Mouse (Mus musculus) midbrain, embryonic 12.5 days (tissue): ENCODE measurements around the gene Smyd5. TPM values are rescaled to one million over a fixed set of nuclear protein-coding genes. Genes with fewer than 3 reads are reported as not detected.

Source experiments
- ATAC-seq: fragments of 200-750 bp; cut with Nextera tagmentation; 2 replicates; pipeline ENCODE4 v1.8.0; 2017; ENCODE audit warnings: low read depth, moderate TSS enrichment, moderate library complexity; ENCODE audit not compliant: low FRiP score
- H3K27ac ChIP-seq: fragments of 300-500 bp; sonication (generic); replicated peaks from 2 replicates; pipeline ENCODE4 v1.5.1; 2016; ENCODE audit warnings: mild to moderate bottlenecking
- H3K27me3 ChIP-seq: fragments of 300-500 bp; sonication (generic); 2 replicates; pipeline ENCODE4 v1.6.1; 2016; ENCODE audit warnings: mild to moderate bottlenecking
- H3K36me3 ChIP-seq: fragments of 300-500 bp; sonication (generic); 2 replicates; pipeline ENCODE4 v1.6.1; 2016
- H3K4me1 ChIP-seq: fragments of 300-500 bp; sonication (generic); 2 replicates; pipeline ENCODE4 v1.6.1; 2016
- H3K4me2 ChIP-seq: fragments of 300-500 bp; sonication (generic); replicated peaks from 2 replicates; pipeline ENCODE4 v1.6.1; 2016; ENCODE audit warnings: mild to moderate bottlenecking, moderate library complexity
- H3K4me3 ChIP-seq: fragments of 300-500 bp; sonication (generic); 2 replicates; pipeline ENCODE4 v1.5.1; 2016; ENCODE audit warnings: mild to moderate bottlenecking
- H3K9ac ChIP-seq: fragments of 300-500 bp; sonication (generic); replicated peaks from 2 replicates; pipeline ENCODE4 v1.6.1; 2016; ENCODE audit warnings: mild to moderate bottlenecking, moderate library complexity
- H3K9me3 ChIP-seq: fragments of 300-500 bp; sonication (generic); 2 replicates; pipeline ENCODE4 v1.6.1; 2016; ENCODE audit warnings: mild to moderate bottlenecking
- WGBS: fragments of 180-500 bp; shearing (Covaris S2); methylation state at CpG from one replicate; pipeline ENCODE4 v1.1.7; 2016; 5-methylcytosine and 5-hydroxymethylcytosine counted together
- polyA plus RNA-seq: library from polyadenylated mRNA; unstranded; fragments of >200 nt; fragmentation: Nextera tagmentation; extraction: Ambion mirVana; gene quantifications from 2 replicates; pipeline ENCODE4 v1.2.1, GENCODE M21; 2016

Smyd5 gene
- polyA plus RNA-seq, 1 experiment from 2014 or later = 54.8 TPM

DNA sequence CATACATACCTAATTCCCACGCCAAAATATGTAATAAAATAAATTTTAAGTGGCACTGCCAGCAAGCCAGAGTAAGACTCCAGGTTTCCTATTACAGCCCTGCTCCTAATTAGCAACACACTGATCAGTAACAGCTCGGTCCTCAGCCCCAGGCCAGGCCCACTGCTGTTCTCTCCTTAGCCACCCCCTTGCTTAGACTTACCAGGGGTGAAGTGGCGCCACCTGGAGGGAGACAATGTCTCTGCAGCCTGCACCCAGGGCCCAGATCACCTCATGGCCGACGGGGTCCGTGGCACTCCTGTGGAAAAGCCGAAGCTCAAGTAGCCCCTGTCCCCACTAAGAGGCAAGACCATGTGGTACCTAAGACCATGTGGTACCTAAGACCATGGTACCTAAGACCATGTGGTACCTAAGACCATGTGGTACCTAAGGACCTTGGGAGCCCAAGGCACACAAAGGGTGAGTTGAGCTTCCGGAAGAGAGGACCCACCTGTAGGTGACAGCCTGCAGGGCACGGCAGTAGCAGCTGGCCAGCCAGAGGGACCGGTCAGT lies 45.7 kb downstream of the Smyd5 start:
- H3K4me3 ChIP-seq = no peak overlapping the region
- no peak overlapping the region for H3K4me2 ChIP-seq
- no peaks in the 10 kb centered on the region; the same call in 1 of the 2 replicates for H3K36me3 ChIP-seq
- H3K9ac ChIP-seq = no peak overlapping the region
- H3K27me3 ChIP-seq = peaks cover 17% of the 10 kb centered on the region
- 47% methylated on average over 10 of the region's 10 CpGs for WGBS
- no peaks in the 10 kb centered on the region for H3K9me3 ChIP-seq
- H3K4me1 ChIP-seq = no peaks in the 10 kb centered on the region
- H3K27ac ChIP-seq = no peak overlapping the region
- peak; percentile 49; the same call in 1 of the 2 replicates for ATAC-seq

GRCm38 (mm10) chr6:85478416-85478815 lies 46.6 kb downstream of the Smyd5 start:
- Histone ChIP-seq H3K9me3 (no peaks in the 10 kb centered on the region), H3K4me1 (no peaks in the 10 kb centered on the region), H3K36me3 (no peaks in the 10 kb centered on the region; the same call in 1 of the 2 replicates), H3K27me3 (peaks cover 27% of the 10 kb centered on the region), H3K9ac (no peak overlapping the region), H3K4me2 (no peak overlapping the region), H3K4me3 (no peak overlapping the region), H3K27ac (no peak overlapping the region)
- 38% methylated on average over 14 of the region's 14 CpGs for WGBS
- ATAC-seq = no peak

DNA sequence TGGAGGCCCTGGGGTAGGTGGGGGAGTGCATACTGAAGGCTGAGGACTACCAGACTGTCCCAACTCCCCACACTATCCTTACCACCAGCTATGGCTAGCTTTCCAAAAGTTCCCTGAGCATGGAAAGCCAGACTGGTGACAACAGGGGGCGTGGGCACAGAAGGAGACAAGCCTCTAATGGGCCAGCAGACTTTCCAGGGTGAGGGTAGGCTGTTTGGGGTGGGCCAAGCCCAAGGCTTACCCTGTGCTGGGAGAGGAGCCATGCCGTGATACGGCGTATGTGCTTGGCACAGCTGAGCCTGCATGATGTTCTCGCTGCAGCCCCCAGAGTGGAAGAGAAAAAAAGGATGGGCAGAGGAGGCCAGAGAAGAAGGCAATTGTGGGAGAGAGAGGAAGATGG lies 48.2 kb downstream of the Smyd5 start:
- Histone ChIP-seq H3K36me3 (no peaks in the 10 kb centered on the region), H3K9me3 (no peaks in the 10 kb centered on the region), H3K4me1 (peaks cover 13% of the 10 kb centered on the region), H3K27me3 (peaks cover 42% of the 10 kb centered on the region), H3K9ac (no peak overlapping the region), H3K27ac (no peak overlapping the region), H3K4me3 (no peak overlapping the region), H3K4me2 (no peak overlapping the region)
- 83% methylated on average over 5 of the region's 5 CpGs for WGBS
- ATAC-seq = no peak

GRCm38 (mm10) chr6:85480685-85481084 lies 48.9 kb downstream of the Smyd5 start:
- no peak overlapping the region for H3K27ac ChIP-seq
- H3K36me3 ChIP-seq = no peaks in the 10 kb centered on the region
- no peak overlapping the region for H3K4me2 ChIP-seq
- H3K9me3 ChIP-seq = no peaks in the 10 kb centered on the region
- H3K4me1 ChIP-seq = peaks cover 13% of the 10 kb centered on the region
- H3K9ac ChIP-seq = no peak overlapping the region
- 84% methylated on average over 16 of the region's 16 CpGs for WGBS
- peaks cover 49% of the 10 kb centered on the region for H3K27me3 ChIP-seq
- H3K4me3 ChIP-seq = no peak overlapping the region
- no peak for ATAC-seq

- peak overlapping the region; percentile 37 for H3K4me3 ChIP-seq
- H3K27ac ChIP-seq = no peak overlapping the region
- ATAC-seq = no peak
- H3K9ac ChIP-seq = peak overlapping the region; percentile 28; the same call in 1 of the 2 replicates
- H3K9me3 ChIP-seq = no peaks in the 10 kb centered on the region
- WGBS = 3% methylated on average over 92 of the region's 92 CpGs
- H3K4me2 ChIP-seq = peak overlapping the region; percentile 53
- H3K4me1 ChIP-seq = peaks cover 18% of the 10 kb centered on the region
- no peaks in the 10 kb centered on the region for H3K36me3 ChIP-seq
- peaks cover 61% of the 10 kb centered on the region for H3K27me3 ChIP-seq
Measured at GRCm38 (mm10) chr6:85483843-85484721, 52.3 kb downstream of the Smyd5 start.

- 85% methylated on average over 2 of the region's 2 CpGs for WGBS
Measured at GRCm38 (mm10) chr6:85485738-85486137, 53.9 kb downstream of the Smyd5 start.

GRCm38 (mm10) chr6:85488510-85488909 lies 56.7 kb downstream of the Smyd5 start:
- Histone ChIP-seq H3K4me3 (no peak overlapping the region), H3K9ac (no peak overlapping the region), H3K9me3 (no peaks in the 10 kb centered on the region), H3K27ac (no peak overlapping the region), H3K4me1 (peaks cover 18% of the 10 kb centered on the region), H3K4me2 (no peak overlapping the region), H3K36me3 (no peaks in the 10 kb centered on the region), H3K27me3 (peaks cover 41% of the 10 kb centered on the region)
- ATAC-seq = no peak
- WGBS = 24% methylated on average over 4 of the region's 4 CpGs

More at GRCm38 (mm10) chr6:85485738-85486137, 53.9 kb downstream of the Smyd5 start:
- no peak for ATAC-seq
- no peaks in the 10 kb centered on the region for H3K9me3 ChIP-seq
- H3K27ac ChIP-seq = no peak overlapping the region
- peaks cover 18% of the 10 kb centered on the region for H3K4me1 ChIP-seq
- no peaks in the 10 kb centered on the region for H3K36me3 ChIP-seq
- peaks cover 58% of the 10 kb centered on the region for H3K27me3 ChIP-seq
- no peak overlapping the region for H3K4me2 ChIP-seq
- H3K9ac ChIP-seq = no peak overlapping the region
- no peak overlapping the region for H3K4me3 ChIP-seq

DNA sequence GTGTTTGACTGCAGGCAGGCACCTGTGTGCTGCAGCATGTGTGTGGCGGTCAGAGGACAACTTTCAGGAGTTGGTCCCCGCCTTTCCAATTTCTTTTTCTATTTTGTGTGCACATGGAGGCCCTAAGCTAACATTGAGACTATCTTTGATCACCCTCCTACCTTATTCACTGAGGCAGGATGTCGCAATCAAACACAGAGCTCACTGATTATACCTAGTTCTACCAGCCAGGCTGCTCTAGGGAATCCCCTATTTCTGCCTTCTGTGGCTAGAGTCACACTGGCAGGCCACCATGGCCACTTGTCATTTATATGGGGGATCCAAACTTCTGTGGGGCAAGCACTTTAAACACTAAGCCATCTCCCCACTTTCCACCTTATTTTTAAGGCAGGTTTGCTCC lies 57.9 kb downstream of the Smyd5 start:
- Histone ChIP-seq H3K9ac (no peak overlapping the region), H3K9me3 (no peaks in the 10 kb centered on the region), H3K27me3 (peaks cover 29% of the 10 kb centered on the region), H3K27ac (no peak overlapping the region), H3K4me1 (peaks cover 8% of the 10 kb centered on the region), H3K36me3 (no peaks in the 10 kb centered on the region), H3K4me2 (no peak overlapping the region), H3K4me3 (no peak overlapping the region)
- WGBS = 76% methylated on average over 3 of the region's 3 CpGs
- ATAC-seq = no peak

DNA sequence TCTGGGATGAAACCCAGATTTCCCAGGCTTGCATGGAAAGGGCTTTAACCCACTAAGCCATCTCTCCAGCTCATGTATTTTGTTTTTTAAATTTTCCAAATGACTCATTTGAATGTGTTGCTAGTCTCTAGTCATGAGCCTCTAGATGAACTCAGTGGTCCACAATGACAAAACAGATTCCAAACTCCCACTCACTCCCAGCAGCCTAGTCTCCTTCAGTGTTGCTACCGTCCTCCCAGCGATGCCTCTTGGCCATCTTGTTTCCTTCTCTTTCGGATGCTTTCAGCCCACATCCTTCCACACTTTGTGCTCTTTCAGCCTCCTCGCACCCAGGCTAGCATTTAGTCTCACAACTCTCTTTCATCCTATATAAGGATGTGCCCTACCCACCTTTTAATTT lies 58.5 kb downstream of the Smyd5 start:
- Histone ChIP-seq H3K27me3 (peaks cover 24% of the 10 kb centered on the region), H3K9me3 (no peaks in the 10 kb centered on the region), H3K36me3 (no peaks in the 10 kb centered on the region), H3K9ac (no peak overlapping the region), H3K4me3 (no peak overlapping the region), H3K27ac (no peak overlapping the region), H3K4me2 (no peak overlapping the region), H3K4me1 (peaks cover 6% of the 10 kb centered on the region; the same call in 1 of the 2 replicates)
- ATAC-seq = no peak
- 89% methylated on average over 4 of the region's 4 CpGs for WGBS

DNA sequence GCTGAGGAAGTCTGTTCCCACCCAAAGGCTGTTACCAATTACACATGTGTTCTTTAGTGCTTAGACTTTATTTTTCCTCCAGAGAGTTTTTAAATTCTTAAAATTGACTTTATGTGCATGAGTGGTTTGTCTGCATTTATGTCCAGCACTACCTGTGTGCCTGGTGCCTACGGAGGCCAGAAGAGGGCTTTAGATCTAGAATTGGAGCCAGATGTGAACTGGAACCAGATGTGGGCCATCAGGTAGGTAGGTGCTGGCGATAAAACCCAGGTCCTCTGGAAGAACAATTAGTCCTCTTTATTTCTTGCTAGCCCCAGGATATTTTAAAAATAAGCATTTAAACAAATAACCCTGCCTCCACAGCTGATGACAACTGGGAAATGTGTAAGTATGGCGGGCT lies 59.8 kb downstream of the Smyd5 start:
- H3K4me3 ChIP-seq = no peak overlapping the region
- H3K9ac ChIP-seq = no peak overlapping the region
- no peak for ATAC-seq
- H3K4me2 ChIP-seq = no peak overlapping the region
- H3K27me3 ChIP-seq = peaks cover 10% of the 10 kb centered on the region; the same call in 1 of the 2 replicates
- H3K36me3 ChIP-seq = no peaks in the 10 kb centered on the region
- 84% methylated on average over 3 of the region's 3 CpGs for WGBS
- peaks cover 6% of the 10 kb centered on the region; the same call in 1 of the 2 replicates for H3K4me1 ChIP-seq
- H3K9me3 ChIP-seq = no peaks in the 10 kb centered on the region
- H3K27ac ChIP-seq = no peak overlapping the region
